Mouse (Mus musculus) olfactory bulb, adult 2 months (tissue): ENCODE measurements around the gene Epor.

Source experiments
- CTCF ChIP-seq: fragments of 200-500 bp; IDR thresholded peaks from 2 replicates; pipeline ENCODE4 v1.5.1; 2012; ENCODE audit warnings: low read depth, mild to moderate bottlenecking, low read length, moderate library complexity; ENCODE audit not compliant: insufficient read depth
- POLR2A ChIP-seq: fragments of 200-500 bp; IDR thresholded peaks from 2 replicates; pipeline ENCODE4 v1.6.1; 2012; ENCODE audit warnings: mild to moderate bottlenecking, low read depth, low read length, moderate library complexity; ENCODE audit not compliant: insufficient read depth

DNA sequence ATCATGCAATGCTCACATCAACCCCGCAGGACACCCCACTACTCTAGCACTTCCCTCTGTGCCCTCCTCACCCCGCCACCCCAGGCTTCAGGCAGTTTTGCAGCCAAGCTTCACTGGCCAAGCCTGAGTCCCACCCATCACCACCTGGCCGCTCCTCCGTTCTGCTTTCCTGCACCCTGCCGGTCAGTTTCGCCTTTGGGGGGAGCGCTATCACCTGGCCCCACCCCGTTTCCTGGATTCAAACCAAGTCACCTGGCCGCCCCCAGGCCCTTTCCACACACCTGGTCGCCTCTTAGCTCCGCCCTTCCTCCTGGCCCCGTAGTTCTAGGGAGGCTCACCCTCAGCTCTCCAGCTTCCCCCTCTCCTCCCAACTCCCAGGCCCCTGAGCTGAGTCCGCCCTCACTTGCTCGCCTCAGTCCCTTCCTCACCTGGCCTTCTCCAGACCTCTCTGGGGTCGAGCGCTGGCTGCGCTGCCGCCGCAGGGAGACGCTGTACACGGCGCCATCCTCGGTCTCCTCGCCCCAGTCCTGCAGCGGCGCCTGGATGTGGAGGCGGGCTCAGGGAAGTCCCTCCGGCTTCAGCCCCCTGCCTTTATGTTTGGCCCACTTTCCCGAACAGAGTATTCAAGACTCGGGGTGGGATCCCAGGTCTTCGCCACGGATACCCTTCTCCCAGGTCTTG lies 25.3 kb upstream of the Epor start:
- TF ChIP-seq CTCF (no peak), POLR2A (0 out of 2 replicates have a peak, but pooled peaks have one; percentile 23)
